Mouse (Mus musculus) adrenal gland (tissue): ENCODE results near the gene Nlrp9c.
"Not testable (repeated sequence)": the region's sequence is repeated elsewhere in the genome, so short reads cannot be mapped to it uniquely, and the experiment has no call there.

ENCODE experiments used
- intact Hi-C: fragments of 180-260 bp; cut with DNase I; formaldehyde crosslinking; loops from one replicate; pipeline ENCODE4 v1.15.1; 2025
- long read RNA-seq, 2 experiments: library from polyadenylated mRNA; unstranded; transcript quantifications; one replicate each; pipeline ENCODE4 v2.0.0; 2020; ENCODE audit warnings: borderline replicate concordance in 1 of 2; ENCODE audit not compliant: insufficient replicate concordance in 1 of 2

The Nlrp9c gene
- long read RNA-seq, experiment 1, result 0 reads
- long read RNA-seq, experiment 2, result 0 reads

GRCm38 (mm10) chr7:26403600-26403999 lies at the start of gene Nlrp9c:
Nlrp9c (minus strand) TSS chr7:26403700.
- intact Hi-C loops, result not testable (repeated sequence)

DNA sequence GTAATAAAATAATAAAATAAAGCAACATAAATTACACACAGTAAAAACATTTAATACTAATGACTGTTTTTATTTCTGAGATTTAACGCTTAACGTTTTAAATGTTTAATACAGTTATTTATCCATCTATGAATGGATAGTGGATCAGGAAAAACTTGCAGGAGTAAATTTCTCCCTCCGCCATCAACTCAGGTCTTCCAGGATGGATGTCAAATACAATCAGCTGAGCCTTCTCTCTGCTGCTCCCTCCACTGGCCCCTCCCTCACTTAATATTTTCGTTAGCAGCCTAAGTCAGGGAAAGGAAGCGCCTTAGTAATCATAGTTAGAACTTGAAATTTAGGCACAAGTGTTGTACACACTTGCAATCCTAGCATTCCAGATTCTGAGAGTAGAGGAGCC lies 31.3 kb upstream of the Nlrp9c start, which contains the start of gene Nlrp4a:
Gene Nlrp4a (plus strand): TSS at position 301 of the 400 bp plus-strand sequence.
- intact Hi-C loops, result no loop called here

GRCm38 (mm10) chr7:26391811-26392210 lies 11.7 kb downstream of the Nlrp9c start:
- intact Hi-C loops, result not testable (repeated sequence)

DNA sequence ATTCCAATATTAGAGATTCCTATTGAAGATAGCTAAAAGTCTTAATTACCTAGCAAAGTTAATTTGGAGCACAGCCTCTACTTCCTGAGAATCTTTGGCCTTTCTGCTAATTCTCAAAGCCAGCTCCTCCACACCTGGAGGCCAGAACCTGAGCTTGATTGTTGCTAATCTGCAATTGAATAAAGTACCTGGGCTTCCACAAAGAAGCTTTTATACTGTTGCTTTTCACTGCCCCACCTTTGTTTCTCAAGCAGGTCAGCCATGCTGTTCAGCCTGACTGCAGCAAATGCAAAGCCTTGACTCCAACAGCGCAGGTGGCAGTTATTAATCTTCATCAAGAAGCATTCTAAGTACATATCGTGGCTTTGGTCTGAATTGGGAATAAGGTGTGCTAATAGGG lies 12.4 kb downstream of the Nlrp9c start:
- intact Hi-C loops, result not testable (repeated sequence)

- intact Hi-C loops, result not testable (repeated sequence)
Observed at GRCm38 (mm10) chr7:26386691-26387090, 16.8 kb downstream of the Nlrp9c start.

DNA sequence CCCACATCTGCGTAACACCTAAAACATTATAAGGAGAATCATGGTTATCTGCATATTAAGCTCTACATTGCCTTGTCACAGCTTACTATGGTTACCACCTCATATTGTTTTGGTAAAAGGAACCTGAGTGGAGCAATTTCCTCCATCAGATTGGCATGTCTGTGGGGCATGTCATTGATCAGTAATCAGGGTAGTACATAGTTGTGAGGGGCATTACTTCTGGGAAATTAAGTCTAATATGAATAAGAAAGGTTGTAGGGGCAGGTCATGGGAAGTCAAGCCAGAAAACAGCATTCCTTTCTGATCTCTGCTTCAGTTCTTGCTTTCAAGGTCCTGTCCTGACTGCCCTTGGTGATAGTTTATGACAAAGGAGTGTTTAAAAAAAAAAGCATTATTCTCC lies 22.7 kb downstream of the Nlrp9c start:
- intact Hi-C loops, result no loop called here

DNA sequence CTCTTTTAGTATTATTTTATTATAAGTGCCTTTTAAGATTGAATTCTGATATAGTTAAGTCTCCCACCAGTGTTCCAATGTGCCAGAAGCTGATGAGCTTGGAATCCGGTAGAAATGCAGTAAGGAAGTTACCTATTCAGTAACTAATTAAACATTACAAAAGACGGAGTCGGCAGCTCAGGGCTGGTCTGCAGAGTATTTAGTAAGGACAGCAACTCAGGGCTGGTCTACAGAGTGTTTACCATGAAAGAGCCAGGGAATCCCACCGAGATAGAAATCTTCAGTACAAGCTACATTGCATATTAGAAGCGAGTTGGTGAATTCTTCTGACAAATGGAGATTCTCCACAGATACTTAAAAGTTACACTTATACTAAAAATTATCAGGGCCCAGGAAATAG lies 30.3 kb downstream of the Nlrp9c start:
- intact Hi-C loops, result not testable (repeated sequence)

DNA sequence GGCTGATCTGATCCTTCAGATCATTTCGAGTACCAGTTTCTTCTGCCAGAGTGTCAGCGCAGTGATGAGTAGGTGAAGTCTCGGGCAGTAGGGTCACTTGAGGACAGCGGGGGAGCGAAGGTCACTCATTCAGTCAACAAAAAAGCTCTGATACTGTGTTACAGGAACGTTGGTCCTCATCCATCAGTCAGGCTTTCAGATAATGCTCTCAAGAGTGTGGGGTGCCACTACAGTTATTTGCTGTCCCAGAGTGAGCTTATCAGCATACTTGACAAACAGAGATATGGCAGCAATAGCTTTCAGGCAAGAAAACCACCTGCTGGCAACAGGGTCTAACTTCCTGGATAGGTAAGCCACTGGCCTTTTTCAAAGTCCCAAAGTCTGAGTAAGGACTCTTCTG lies 46.8 kb downstream of the Nlrp9c start:
- intact Hi-C loops, result not testable (repeated sequence)

DNA sequence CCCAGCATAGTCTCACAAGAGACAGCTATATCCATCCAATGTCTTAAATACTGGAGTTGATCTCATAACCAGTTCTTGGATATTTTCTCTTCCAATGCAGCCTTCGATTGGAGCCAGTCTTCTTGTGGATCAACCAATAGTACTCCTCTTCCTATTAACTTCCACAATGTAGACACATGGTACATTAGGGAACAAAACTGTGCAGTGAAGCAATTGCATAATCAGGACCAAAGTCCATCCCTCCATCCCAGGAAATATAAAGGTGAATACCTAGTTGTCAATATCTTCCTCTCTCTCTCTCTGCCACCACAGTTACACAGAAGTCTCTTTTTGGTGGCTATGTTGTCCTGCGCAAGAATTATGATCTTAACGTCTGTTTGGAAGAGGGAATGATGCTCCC lies 51.2 kb downstream of the Nlrp9c start:
- intact Hi-C loops, result not testable (repeated sequence)

DNA sequence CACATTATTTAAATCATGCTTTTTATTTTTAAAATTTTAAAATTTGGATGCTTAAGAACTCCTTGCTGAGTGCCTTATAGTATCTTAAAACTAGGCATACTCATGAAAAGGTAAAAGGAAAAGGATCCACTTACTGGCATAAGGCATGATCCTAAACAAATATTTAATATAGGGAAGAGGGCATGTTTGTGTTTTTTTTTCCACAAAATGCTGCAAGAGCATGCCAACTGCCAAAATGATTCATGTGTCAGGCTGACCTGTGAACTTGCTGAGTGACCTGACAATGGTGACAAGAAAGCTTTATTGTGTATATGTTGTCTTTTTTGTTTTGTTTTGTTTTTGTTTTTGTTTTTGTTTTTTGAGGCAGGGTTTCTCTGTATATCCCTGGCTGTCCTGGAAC lies 53.3 kb downstream of the Nlrp9c start:
- intact Hi-C loops, result not testable (repeated sequence)

GRCm38 (mm10) chr7:26320361-26320760 lies 83.1 kb downstream of the Nlrp9c start:
- intact Hi-C loops, result not testable (repeated sequence)

- intact Hi-C loops, result not testable (repeated sequence)
Observed at GRCm38 (mm10) chr7:26315809-26316208, 87.7 kb downstream of the Nlrp9c start.

GRCm38 (mm10) chr7:26315194-26315593 lies 88.3 kb downstream of the Nlrp9c start:
- intact Hi-C loops, result not testable (repeated sequence)

DNA sequence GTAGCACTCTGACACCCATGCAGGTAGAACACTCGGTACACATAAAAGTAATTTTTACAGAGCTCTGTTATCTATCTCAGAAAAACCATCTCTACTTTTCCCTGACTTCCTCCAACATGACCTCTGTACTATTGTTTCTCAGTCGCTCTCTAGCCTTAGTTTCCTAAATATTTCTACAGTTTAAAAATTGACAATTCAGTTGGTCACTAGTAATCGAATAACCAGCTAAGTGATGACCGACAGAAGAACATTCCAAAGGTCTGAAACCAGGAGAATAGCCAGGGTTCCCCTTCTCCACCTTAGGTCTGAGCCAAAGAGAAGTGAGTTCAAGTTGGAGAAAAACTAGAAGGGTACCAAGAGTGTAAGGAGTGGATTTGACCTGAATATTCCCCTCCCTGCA lies 91.7 kb downstream of the Nlrp9c start:
- intact Hi-C loops, result not testable (repeated sequence)

DNA sequence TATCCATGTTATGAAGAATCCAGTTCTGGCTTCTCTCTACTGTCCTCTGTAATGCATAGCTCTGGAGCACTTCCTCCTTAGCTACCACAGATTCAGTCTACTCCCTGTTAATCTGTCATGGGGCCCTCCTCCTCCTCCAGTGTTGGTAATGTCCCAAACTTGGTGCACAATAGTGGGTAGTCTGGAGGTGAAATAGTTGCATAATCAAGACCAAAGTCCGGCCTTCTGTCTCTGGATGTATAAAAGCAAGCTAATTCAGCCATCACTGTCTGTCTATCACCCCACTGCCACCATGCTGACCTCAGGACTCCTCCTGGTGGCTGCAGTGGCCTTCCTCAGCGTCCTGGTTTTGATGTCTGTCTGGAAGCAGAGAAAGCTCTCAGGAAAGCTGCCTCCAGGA lies 96.6 kb downstream of the Nlrp9c start, which contains the start of gene Cyp2a4:
Gene Cyp2a4 (plus strand): TSS at position 244 of the 400 bp plus-strand sequence.
- intact Hi-C loops, result not testable (repeated sequence)

DNA sequence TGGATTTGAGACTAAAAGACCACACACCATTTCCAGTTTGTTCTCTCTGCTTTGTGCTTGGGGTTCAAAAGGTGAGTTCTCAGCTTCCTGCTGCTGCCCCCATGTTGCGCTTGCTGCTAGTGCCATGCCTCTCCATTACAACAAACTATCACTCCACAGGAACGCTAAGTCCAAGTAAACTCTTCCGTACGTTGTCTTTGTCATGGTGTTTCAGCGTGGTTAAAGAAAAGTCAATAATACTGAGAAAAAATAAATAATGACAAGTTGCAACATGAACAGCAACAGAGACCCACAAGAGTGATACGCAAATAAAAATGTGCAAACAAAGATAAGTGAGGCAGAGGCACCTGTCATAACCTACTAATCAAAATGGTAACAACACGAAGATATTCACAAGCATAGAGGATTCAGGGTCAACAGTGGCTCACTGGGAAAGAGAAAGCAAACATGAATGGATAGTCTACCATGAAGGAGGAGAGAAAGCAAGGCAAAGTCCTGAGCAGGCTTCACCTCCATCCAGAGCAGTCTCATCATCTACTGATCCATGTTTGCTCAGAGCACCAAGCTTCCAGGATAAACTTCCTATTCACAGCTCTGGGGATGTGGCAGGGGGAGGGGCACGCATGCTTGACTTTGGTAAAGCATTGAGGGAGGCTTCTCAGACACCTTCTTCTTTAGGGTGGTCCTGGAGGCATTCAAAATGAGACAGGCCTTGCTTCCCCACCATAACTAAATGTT lies 99.9 kb downstream of the Nlrp9c start:
- intact Hi-C loops, result not testable (repeated sequence)
